Mouse (Mus musculus) heart, adult 8-10 months (tissue): ENCODE measurements around the gene Mad2l1bp. TPM values are rescaled to one million over a fixed set of nuclear protein-coding genes. Genes with fewer than 3 reads are reported as not detected.

ENCODE experiments used
- DNase-seq: peaks from one replicate; pipeline ENCODE4 v3.0.0; 2022; ENCODE audit warnings: low spot score
- total RNA-seq, 4 experiments: library from RNA; stranded (reverse); gene quantifications; 2 replicates each; pipeline ENCODE4 v1.2.4; 2022

Gene Mad2l1bp
- total RNA-seq, 4 experiments from 2014 or later: 19.2 to 27.4 (median 21.6) TPM

DNA sequence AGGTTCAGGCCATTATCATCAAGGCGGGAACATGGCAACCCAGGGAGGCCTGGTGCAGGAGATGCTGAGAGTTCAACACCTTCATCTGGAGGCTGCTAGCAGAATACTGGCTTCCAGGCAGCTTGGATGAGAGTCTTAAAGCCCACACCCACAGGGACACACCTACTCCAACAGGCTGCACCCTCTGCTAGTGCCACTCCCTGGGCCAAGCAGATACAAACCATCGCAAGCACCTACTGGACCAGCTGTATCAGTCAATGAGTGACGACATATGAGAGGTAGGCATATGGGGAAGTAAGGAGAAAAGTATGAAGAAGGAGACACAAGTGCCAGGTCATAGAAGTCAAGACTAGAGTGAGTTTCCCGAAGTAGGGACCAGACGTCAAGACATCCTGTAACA, 3.3 kb upstream of the Mad2l1bp start:
- DNase-seq: no peak

GRCm38 (mm10) chr17:46154336-46154735, 983 bp upstream of the Mad2l1bp start:
- no peak for DNase-seq

DNA sequence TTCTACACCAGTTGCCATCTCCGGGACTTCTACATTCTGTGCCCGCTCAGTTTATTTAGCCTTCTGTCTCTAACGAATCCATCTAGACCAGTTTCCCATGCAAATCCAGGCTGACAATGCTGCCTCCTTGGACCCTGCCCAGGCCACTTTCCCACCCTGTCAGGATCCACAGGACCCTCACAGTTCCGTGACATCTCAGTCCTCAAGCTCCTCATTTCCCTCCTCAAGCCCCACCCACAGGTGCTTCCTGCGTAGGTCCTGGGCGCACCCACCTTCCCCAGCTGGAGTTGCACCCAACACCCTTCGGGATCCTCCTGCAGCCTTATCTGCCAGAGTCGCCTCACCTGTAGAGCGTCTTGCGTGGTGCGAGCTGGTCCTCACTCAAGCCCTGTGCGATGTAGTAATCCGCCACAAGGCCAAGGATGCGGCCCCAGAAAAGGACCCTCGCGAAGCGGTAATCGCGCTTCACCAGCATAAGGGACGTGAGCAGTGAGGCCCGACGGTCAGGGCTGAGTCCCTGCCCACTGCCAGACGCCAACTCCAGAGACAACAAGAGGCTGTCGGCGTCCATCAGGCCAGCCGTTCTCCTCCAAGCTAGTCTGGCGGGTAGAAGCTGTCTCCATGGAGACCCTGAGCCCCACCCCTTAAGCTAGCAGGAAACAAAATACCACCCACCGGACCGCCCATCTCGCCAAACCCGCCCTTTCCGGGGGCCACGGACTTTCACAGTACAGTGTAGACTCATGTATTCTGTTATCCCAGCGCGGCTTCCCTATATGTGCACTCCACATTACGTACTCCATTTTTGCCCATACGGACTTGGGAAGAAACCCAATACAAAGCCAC, 9.6 kb downstream of the Mad2l1bp start, which contains the start of gene Rsph9:
Gene Rsph9 (minus strand): TSS at position 639 of the 846 bp plus-strand sequence.
- peak; percentile 88 for DNase-seq

DNA sequence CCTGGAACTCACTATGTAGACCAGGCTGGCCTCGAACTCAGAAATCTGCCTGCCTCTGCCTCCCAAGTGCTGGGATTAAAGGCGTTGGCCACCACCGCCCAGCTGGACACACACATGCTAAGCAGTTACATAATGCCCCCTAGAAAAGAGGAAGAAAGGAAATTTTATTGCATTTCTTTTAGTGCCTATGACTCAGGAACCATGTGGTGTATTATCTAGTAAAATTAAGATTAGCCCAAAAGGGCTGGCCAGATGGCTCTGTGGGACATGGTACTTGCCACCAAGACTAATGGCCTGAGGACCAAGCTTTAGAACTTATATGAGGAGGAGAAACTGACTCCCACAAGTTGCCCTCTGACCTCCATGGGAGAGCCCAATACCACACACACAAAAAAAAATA, 13.5 kb downstream of the Mad2l1bp start:
- DNase-seq: no peak

DNA sequence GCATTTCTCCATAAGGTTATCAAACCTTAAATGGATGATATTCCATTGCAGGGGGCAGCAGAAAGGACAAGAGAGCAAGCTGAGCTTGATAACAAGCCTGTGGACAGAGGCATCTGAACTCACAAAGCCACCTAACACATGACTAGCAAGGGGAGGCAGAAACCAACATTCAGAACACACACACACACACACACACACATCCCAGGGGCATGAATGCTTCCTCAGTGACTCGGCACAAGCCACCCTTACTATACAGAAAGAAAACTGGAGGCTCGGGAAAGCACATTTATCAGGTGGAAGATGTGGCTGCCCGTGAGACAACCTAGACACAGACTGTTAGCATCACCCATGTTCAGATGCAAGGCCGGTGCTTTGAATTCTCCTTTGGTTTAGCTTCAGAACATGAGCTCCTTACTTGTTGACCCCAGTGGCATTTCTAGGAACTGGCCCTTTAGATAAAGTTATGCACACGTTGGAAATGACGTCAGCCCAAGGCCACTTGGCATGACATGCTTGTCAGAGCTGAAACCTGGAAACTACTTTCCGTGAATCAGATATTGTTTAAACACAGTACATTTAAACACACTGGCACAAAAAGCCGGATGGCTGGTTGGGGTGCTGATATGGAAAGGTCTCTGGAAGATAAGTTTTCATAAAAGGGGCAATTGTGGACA, 14.7 kb downstream of the Mad2l1bp start:
- no peak for DNase-seq

DNA sequence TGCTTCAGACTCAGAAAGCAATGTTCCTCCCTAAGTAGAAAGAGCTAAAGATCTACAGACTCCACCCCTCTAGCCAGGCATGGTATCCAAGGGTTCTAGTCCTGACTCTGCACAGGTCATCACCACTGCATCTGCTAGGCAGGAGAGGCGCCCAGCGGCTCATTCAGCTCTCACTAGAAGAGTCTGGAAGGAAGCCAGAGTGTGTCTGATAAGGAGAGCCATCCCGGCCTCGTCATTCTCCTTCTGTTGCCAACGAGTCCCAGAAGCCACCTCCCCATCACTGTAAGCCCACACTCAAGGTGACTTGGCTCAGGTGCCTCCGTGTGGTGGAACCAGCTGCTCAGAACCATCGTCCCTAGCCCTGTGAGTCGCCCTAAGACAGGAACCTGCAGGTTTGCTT, 20.5 kb downstream of the Mad2l1bp start:
- no peak for DNase-seq

GRCm38 (mm10) chr17:46132058-46132718, 21.2 kb downstream of the Mad2l1bp start:
- DNase-seq: peak; percentile 75

DNA sequence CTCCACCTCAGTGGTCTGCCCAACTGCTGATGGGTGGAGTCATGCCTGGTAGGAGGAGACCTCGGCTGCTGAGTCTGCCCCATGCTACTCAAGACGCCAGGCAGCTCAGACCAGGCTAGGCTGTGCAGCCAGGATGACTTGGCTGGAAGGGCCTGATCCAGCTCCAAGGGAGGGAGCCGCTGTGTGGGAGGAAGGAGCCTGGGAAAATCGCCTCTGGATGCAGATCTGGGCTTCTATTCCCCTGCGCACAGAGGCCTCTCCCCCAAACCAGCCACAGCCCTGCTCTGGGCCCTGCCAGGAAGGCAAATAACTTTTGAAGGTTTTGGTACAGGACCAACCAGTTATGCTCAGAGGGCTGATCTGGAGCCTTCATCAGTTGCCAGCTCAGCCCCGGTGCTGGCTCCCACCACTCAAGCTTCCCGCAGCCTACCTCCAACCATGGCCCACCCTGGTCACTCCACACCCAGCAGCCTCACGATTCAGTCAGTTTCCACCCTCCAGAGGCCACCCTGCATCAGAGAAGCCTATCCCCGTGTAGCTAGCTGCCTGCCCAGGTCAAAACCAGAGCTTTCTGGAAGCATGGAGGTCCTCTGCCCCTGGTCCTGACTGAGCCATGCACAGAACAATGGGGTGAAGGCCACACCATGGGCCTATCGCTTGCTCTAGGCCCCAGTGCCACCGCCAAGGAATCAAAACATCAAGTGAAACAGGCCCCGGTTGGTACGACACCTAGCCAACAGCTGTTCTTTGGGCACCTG, 23.4 kb downstream of the Mad2l1bp start:
- peak; percentile 71 for DNase-seq

GRCm38 (mm10) chr17:46127814-46128493, 25.4 kb downstream of the Mad2l1bp start:
- no peak for DNase-seq

- DNase-seq: no peak
Observed at GRCm38 (mm10) chr17:46126608-46127007, 26.7 kb downstream of the Mad2l1bp start.

DNA sequence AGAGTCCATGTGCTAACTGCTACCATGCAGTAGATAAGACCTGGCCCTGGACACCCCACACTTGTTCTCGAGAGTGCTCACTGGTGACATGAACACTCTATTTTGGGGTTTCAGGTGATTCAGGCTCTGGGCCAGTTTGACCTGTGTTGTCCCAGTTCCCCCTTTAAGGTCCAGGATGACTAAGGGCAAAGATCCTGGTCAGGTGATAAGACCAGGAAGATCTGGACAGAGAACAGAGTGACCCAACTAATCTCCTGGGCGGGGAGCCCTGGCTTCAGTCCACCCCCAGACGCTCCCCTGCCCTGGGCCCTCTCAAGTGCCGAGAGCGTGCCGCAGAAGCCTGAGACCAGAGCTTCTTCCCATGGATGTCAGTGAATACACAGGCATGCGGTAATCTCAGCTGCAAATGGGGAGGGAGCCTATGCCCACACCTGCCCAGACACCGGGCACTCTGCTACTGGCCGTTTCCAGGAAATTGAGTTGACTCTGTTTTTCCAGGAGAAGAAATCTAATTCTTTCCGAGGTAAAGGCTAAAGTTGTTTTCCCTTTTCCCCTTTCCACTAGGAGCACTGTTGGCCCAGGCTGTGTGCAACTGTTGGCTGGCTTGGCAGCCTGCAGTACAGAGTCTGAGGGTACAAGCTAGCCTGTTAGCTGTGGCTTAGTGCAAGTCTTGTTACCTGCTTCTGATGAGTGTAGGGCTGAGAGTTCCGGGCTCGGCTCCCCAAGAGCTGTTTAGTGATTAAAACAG, 29.2 kb downstream of the Mad2l1bp start:
- DNase-seq: peak; percentile 75

GRCm38 (mm10) chr17:46123285-46123684, 30.1 kb downstream of the Mad2l1bp start:
- peak; percentile 33 for DNase-seq

- DNase-seq: no peak
Observed at GRCm38 (mm10) chr17:46122791-46123190, 30.6 kb downstream of the Mad2l1bp start.

GRCm38 (mm10) chr17:46119641-46120040, 33.7 kb downstream of the Mad2l1bp start:
- no peak for DNase-seq

DNA sequence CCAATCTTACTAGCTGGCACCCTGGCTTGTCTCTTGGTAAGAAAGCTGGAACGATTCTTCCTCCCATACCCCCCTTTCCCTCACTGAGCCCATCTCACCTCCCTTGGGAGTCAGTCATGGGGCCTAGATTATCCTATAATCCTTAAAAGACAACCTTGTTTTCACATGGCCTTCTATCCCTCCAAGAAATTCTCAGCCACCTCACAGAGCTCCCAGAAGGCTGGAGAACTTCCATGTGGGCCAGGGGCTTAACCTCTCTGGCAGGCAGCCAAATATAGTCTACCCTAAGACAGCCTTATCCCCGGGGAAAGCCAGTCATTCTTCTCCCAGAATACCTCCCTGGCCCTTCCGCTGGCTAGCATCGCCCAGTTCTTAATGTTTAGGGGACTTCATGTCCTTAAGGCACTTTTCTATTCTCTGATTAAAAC, 34.9 kb downstream of the Mad2l1bp start:
- no peak for DNase-seq

DNA sequence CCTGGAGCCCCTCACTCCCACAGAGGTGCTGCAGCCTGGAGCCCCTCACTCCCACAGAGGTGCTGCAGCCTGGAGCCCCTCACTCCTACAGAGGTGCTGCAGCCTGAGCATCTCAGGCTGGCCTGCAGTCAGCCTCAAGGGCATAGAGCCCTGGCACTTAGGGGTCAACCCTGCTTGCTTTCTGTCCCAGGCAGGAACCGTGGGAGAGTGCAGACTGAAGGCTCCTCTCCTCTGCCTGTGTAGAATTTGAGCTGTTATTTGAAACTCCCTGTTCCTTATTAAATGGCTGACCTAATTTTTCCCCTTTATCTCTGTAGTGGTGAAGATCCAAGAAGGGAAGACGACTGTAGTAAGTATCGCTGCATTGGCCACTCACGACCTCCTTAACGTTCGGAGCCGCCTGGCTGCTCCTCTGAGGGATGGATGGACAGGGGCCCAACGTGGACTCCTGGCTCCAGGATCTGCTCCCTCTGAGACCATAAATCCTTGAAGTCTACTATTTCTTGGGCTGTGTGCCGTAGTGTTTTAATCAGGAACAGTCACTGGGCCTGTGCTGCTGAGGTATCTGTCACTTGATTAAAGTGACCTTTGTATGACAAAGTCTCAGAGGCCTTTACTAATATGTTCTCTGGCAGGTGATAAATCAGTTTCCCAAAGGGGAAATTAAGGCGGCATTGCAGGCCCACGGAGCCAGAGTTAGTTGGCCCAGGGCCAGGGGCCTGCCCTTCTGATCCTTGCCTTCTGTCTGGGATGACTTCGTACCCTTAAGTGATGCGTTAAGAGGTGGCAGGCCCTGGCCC, 35.5 kb downstream of the Mad2l1bp start:
- no peak for DNase-seq

- no peak for DNase-seq
Observed at GRCm38 (mm10) chr17:46116881-46117280, 36.5 kb downstream of the Mad2l1bp start.

DNA sequence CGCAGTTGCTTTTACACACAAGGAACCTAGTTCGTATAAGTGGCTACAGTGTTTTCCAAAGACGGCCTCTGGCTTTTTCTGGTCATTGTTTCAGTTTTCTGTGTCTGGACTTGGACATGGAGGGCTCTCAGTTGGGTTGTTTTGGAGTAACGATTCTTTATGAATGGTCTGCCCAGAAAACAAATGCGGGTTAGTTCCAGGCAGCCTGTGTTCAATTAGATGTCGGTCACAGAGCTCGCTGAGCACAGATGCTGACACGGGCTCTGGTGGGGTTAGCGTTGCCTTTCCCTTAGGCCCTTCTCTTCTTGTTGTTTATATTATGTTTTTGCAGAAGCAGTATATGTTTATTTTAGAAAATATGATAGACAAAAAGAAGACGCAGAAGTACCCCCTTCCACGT, 37.2 kb downstream of the Mad2l1bp start:
- DNase-seq: no peak

- peak; percentile 41 for DNase-seq
Observed at GRCm38 (mm10) chr17:46115489-46115888, 37.9 kb downstream of the Mad2l1bp start.
